Comparison of ENCODE assay signal across 13 mouse cellular contexts in the genomic region with DNA sequence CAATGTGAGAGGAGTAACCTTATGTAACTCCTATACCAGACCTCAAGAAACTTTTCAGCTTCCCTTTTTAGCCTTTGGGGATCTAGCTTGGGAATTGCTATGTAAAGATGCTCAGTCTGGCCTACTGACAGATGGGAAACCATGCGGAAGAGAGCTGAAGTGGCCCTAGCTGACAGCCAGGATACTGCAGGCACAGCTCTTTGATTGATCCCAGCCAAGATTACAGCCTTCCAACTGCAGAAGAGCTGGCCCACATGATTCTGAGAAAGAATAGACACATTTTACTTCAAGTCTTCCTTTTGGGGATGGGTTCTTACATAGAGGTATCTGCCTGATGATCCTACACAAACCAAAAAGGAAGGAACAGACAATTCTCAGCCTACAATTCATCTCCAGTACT.
A peak's percentile ranks its signal among the peaks of the same experiment; 100 is the strongest.
DNase-seq lines count a peak whose midpoint lies in the region; ATAC-seq and TF ChIP-seq lines count a peak whose summit lies in the region.
"Had no signal": no experiment of that assay in that cellular context is flagged by ENCODE, and none has a peak within 500 bp of the region (broad histone marks: within the 10 kb centered on the region; RNA-seq: fewer than 3 reads in every experiment).

No protein-coding gene starts in this region.

- ATAC-seq in cerebellum, adult (ENCODE audit: insufficient number of reproducible peaks, low FRiP score, low TSS enrichment) = peak; percentile 97

- no peaks in the 10 kb centered on the region for H3K4me1 ChIP-seq in cortical plate, adult 2 months (ENCODE audit: control insufficient read depth, insufficient read depth, low read length)
- H3K4me1 ChIP-seq: lung, embryonic 15.5 days had no signal

- DNase-seq in cerebellum, postnatal 4 days (ENCODE audit: low spot score in 2 of 2) = no peak
- DNase-seq in layer of hippocampus, adult 18-20 months (ENCODE audit: low spot score in 2 of 2) = peak; percentile 12 to 64
- DNase-seq in layer of hippocampus, postnatal 10 days (ENCODE audit: low spot score in 2 of 2) = no peak
- DNase-seq in cerebellum, adult 11 months = peak; percentile 49
- DNase-seq in thymus, postnatal 10 days (ENCODE audit: low spot score in 2 of 2) = no peak
- DNase-seq in heart, adult 9 months (ENCODE audit: low spot score in 2 of 2) = no peak
- DNase-seq: adrenal gland, adult 8-10 months; kidney, adult 11 months; thymus, adult 2 months had no signal

- peak; percentile 26; the same call in 1 of the 2 replicates for TF ChIP-seq CTCF in cortical plate, adult 2 months (IDR thresholded peaks at IDR 0.05; ENCODE audit: extremely low read depth, insufficient read depth, low read length)

- no peak for TF ChIP-seq POLR2A in cortical plate, adult 2 months (IDR thresholded peaks at IDR 0.05; ENCODE audit: extremely low read depth, insufficient read depth, low read length)

- no peak overlapping the region for H3K4me3 ChIP-seq in cortical plate, adult 2 months (ENCODE audit: insufficient read depth, low read length)
- H3K4me3 ChIP-seq: heart, embryonic 10.5 days; lung, embryonic 15.5 days had no signal

- no peak overlapping the region for H3K27ac ChIP-seq in cortical plate, adult 2 months (ENCODE audit: insufficient read depth, low read length)
- H3K27ac ChIP-seq: heart, embryonic 10.5 days; lung, embryonic 15.5 days had no signal

Comparison
In these comparisons a context has a peak if more than half of its experiments do, and no peak if none do; other contexts are left out.
1. DNase-seq: peak in layer of hippocampus, adult 18-20 months (2 of 2) and cerebellum, adult 11 months (single experiment); none in cerebellum, postnatal 4 days (0 of 2), layer of hippocampus, postnatal 10 days (0 of 2), thymus, postnatal 10 days (0 of 2) and heart, adult 9 months (0 of 2).